Mouse (Mus musculus): ENCODE results near the gene Rbfox3. TPM values are rescaled to one million over a fixed set of nuclear protein-coding genes. Genes with fewer than 3 reads are reported as not detected.

The Rbfox3 gene
- polyA plus RNA-seq, 1 experiment = 108 TPM

GRCm38 (mm10) chr11:118528761-118529160 is 382.6 kb downstream of the Rbfox3 start:
- no peak for DNase-seq (ENCODE audit: extremely low spot score in 1 of 2, low spot score in 1 of 2)

GRCm38 (mm10) chr11:118525059-118525458 is 386.3 kb downstream of the Rbfox3 start:
- DNase-seq (ENCODE audit: extremely low spot score in 1 of 2, low spot score in 1 of 2) = no peak

- peak in 1 of 2 experiments; percentile 52 for DNase-seq (ENCODE audit: extremely low spot score in 1 of 2, low spot score in 1 of 2)
Observed at GRCm38 (mm10) chr11:118523496-118524145, 387.8 kb downstream of the Rbfox3 start.

DNA sequence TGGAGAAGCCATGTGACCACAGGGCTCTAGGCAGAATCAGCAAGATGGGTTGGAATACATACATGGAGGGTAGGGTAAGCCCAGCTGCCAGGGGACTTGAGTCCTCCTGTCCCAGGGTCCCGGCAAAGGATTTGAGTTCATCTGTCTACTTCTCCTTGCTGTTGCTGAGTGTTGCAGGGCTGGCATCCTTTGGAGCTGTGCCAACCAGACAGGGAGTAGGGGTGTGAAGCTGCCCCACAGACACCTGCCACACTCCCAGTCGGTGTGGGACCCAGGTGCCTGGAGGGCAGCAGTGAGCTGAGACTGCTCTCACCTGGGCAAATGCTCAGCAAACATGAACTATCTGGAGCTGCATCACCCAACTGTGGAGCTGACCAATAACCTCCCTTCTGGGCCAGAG is 390.5 kb downstream of the Rbfox3 start:
- no peak for DNase-seq (ENCODE audit: extremely low spot score in 1 of 2, low spot score in 1 of 2)

GRCm38 (mm10) chr11:118520251-118520650 is 391.1 kb downstream of the Rbfox3 start:
- no peak for DNase-seq (ENCODE audit: extremely low spot score in 1 of 2, low spot score in 1 of 2)

- no peak for DNase-seq (ENCODE audit: extremely low spot score in 1 of 2, low spot score in 1 of 2)
Observed at GRCm38 (mm10) chr11:118518743-118519142, 392.7 kb downstream of the Rbfox3 start.

GRCm38 (mm10) chr11:118517924-118518323 is 393.5 kb downstream of the Rbfox3 start:
- DNase-seq (ENCODE audit: extremely low spot score in 1 of 2, low spot score in 1 of 2) = no peak

GRCm38 (mm10) chr11:118512257-118512910 is 399.0 kb downstream of the Rbfox3 start:
- no peak for DNase-seq (ENCODE audit: extremely low spot score in 1 of 2, low spot score in 1 of 2)

- peak in 1 of 2 experiments; percentile 67 for DNase-seq (ENCODE audit: extremely low spot score in 1 of 2, low spot score in 1 of 2)
Observed at GRCm38 (mm10) chr11:118511851-118512250, 399.5 kb downstream of the Rbfox3 start.

DNA sequence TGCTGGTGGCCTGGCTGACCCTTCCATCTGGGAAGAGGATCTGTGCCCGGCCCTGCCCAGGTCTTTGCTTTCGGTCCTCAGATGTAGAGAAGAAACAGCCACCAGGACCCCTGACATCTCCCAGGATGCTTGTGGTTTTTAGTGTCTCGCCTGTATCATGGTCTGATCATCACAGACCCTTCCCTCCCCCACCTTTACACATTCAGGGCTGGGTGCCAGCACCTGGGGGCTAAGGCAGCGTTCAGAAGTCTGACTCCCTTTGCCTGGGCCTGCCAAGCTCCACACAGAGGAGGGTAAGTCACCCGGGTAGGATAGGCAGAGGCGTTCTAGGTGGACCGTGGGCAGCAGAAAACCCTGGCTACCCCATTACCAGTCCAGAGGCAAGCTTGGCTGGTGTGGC is 403.1 kb downstream of the Rbfox3 start:
- no peak for DNase-seq (ENCODE audit: extremely low spot score in 1 of 2, low spot score in 1 of 2)

GRCm38 (mm10) chr11:118507904-118508303 is 403.5 kb downstream of the Rbfox3 start:
- DNase-seq (ENCODE audit: extremely low spot score in 1 of 2, low spot score in 1 of 2) = peak in 1 of 2 experiments; percentile 92

DNA sequence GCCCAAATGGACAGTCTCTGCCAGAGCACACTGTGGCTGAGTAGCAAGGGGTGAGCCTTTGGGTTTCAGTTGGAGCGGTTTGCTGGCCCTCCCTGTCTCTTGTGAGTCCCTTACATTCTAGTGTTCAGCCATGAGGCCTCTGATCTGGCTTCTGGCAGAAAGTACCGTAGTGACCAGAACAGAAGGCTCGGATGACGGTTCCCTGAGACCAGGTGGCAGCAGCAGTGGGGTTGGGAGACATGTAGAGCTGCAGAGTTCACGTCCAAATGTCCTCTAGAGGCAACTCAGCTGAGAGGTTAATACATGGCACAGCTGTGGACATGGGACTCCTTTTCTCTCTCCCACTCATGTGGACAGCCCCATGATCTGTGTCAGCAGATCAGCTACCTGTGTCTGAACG is 404.3 kb downstream of the Rbfox3 start:
- DNase-seq (ENCODE audit: extremely low spot score in 1 of 2, low spot score in 1 of 2) = no peak

DNA sequence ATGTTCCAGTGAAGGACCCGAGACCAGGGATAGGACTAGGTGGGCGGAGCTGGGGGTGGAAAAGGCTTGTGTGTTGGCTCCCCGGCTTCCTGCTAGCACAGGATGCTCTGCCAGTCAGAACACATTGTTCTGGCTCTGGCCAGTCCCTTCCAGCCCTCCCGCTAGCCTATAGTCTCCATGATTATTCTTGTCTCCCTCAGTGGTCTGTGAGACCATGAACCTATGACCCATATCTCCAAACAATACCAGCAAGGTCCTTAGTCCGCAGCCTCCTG is 407.3 kb downstream of the Rbfox3 start:
- DNase-seq (ENCODE audit: extremely low spot score in 1 of 2, low spot score in 1 of 2) = no peak

- DNase-seq (ENCODE audit: extremely low spot score in 1 of 2, low spot score in 1 of 2) = no peak
Observed at GRCm38 (mm10) chr11:118503418-118504179, 407.8 kb downstream of the Rbfox3 start.

DNA sequence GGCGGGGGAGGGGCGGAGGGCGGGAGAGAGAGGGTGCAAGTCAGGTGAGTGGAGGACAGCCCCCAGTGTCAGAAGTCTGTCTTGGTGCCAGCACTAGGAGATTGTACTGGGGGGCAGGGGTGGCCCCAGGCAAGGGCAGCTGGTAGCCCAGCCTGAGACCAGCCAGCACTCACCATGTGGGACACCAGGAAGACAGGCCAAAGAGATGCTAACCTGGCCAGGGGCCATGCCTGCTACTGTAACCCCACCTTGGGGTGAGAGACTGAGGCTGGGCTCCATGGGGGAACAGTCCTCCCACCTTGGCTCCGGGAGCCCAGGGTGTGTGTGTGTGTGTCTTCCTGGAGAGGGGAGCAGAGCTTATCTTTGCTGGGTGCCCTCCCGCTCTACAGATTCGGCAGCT is 408.4 kb downstream of the Rbfox3 start:
- DNase-seq (ENCODE audit: extremely low spot score in 1 of 2, low spot score in 1 of 2) = no peak

GRCm38 (mm10) chr11:118496066-118496689 is 415.2 kb downstream of the Rbfox3 start:
- DNase-seq (ENCODE audit: extremely low spot score in 1 of 2, low spot score in 1 of 2) = no peak

- peak in 1 of 2 experiments; percentile 61 for DNase-seq (ENCODE audit: extremely low spot score in 1 of 2, low spot score in 1 of 2)
Observed at GRCm38 (mm10) chr11:118495065-118495464, 416.3 kb downstream of the Rbfox3 start.

- DNase-seq (ENCODE audit: extremely low spot score in 1 of 2, low spot score in 1 of 2) = no peak
Observed at GRCm38 (mm10) chr11:118494001-118494737, 417.2 kb downstream of the Rbfox3 start.

DNA sequence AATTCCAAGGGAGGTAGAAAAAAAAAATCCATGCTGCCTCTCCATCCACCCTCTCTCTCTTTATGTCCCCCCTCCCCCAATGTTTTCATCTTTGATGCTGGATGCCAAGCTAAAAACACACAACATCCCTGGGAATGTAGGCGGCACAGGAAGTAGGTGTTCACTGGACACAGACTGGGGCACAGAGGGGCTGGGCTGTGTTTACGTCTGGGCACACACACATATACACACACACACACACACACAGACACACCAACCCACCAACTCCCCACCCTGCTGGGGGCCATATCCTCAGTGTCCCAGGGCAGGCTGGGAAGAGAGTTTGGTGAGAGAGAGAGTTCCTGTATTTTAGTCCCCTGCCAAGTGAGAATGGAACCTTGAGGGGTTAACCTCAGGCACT is 417.9 kb downstream of the Rbfox3 start:
- DNase-seq (ENCODE audit: extremely low spot score in 1 of 2, low spot score in 1 of 2) = no peak

GRCm38 (mm10) chr11:118491230-118491629 is 420.2 kb downstream of the Rbfox3 start:
- no peak for DNase-seq (ENCODE audit: extremely low spot score in 1 of 2, low spot score in 1 of 2)
